Mouse (Mus musculus) liver, adult 2 months (tissue): Measurements from ENCODE around the gene Polr3h. TPM values are rescaled to one million over a fixed set of nuclear protein-coding genes. Genes with fewer than 3 reads are reported as not detected.

Experiments used
- DNase-seq: peaks from one replicate; pipeline ENCODE4 v3.0.0-alpha.2; 2011; ENCODE audit warnings: low read depth, low spot score; ENCODE audit errors: extremely low read depth
- H3K27ac ChIP-seq: fragments of 200-500 bp; replicated peaks from 2 replicates; pipeline ENCODE4 v1.5.1; 2012; ENCODE audit warnings: low read depth, mild to moderate bottlenecking, control low read depth, inconsistent platforms, low read length; ENCODE audit not compliant: insufficient read depth
- H3K27me3 ChIP-seq: fragments of 200-500 bp; 2 replicates; pipeline ENCODE4 v1.6.1; 2012; ENCODE audit warnings: mild to moderate bottlenecking, moderate library complexity, low read length, inconsistent platforms; ENCODE audit not compliant: control insufficient read depth, insufficient read depth
- H3K36me3 ChIP-seq: fragments of 200-500 bp; 2 replicates; pipeline ENCODE4 v1.6.1; 2012; ENCODE audit warnings: low read length, inconsistent platforms; ENCODE audit not compliant: control insufficient read depth, insufficient read depth
- H3K4me1 ChIP-seq: fragments of 200-500 bp; 2 replicates; pipeline ENCODE4 v1.6.1; 2011; ENCODE audit warnings: low read length; ENCODE audit not compliant: control insufficient read depth, insufficient read depth
- H3K4me3 ChIP-seq: fragments of 200-500 bp; 2 replicates; pipeline ENCODE4 v1.5.1; 2011; ENCODE audit warnings: low read depth, mild to moderate bottlenecking, control low read depth, low read length, moderate library complexity; ENCODE audit not compliant: insufficient read depth
- H3K79me2 ChIP-seq: fragments of 200-500 bp; 2 replicates; pipeline ENCODE4 v1.6.1; 2012; ENCODE audit warnings: inconsistent platforms, mild to moderate bottlenecking, low read length, moderate library complexity; ENCODE audit not compliant: control insufficient read depth, insufficient read depth
- H3K9ac ChIP-seq: fragments of 200-500 bp; 2 replicates; pipeline ENCODE4 v1.6.1; 2012; ENCODE audit warnings: low read depth, mild to moderate bottlenecking, control low read depth, inconsistent platforms, low read length
- CTCF ChIP-seq: fragments of 200-500 bp; IDR thresholded peaks from 2 replicates; pipeline ENCODE4 v1.5.1; 2011; ENCODE audit warnings: low read depth, low read length, control low read depth
- POLR2A ChIP-seq: fragments of 200-500 bp; IDR thresholded peaks from 2 replicates; pipeline ENCODE4 v1.6.1; 2011; ENCODE audit warnings: low read length, control low read depth; ENCODE audit not compliant: insufficient read depth; ENCODE audit errors: extremely low read depth
- WGBS: fragments of 180-500 bp; shearing (Covaris S2); methylation state at CpG from one replicate; pipeline ENCODE4 v1.1.7; 2018; 5-methylcytosine and 5-hydroxymethylcytosine counted together
- polyA plus RNA-seq: library from polyadenylated mRNA; depleted of rRNA; stranded (reverse); fragments of >200 nt; gene quantifications from 2 replicates; pipeline ENCODE4 v1.2.3, GENCODE M21; 2012
- total RNA-seq: library from RNA; depleted of rRNA; stranded (reverse); fragments of >200 nt; gene quantifications from 2 replicates; pipeline ENCODE4 v1.2.3, GENCODE M21; 2014

Gene Polr3h
- total and polyA plus RNA-seq, 2 experiments: 6.4 to 8.3 TPM

DNA sequence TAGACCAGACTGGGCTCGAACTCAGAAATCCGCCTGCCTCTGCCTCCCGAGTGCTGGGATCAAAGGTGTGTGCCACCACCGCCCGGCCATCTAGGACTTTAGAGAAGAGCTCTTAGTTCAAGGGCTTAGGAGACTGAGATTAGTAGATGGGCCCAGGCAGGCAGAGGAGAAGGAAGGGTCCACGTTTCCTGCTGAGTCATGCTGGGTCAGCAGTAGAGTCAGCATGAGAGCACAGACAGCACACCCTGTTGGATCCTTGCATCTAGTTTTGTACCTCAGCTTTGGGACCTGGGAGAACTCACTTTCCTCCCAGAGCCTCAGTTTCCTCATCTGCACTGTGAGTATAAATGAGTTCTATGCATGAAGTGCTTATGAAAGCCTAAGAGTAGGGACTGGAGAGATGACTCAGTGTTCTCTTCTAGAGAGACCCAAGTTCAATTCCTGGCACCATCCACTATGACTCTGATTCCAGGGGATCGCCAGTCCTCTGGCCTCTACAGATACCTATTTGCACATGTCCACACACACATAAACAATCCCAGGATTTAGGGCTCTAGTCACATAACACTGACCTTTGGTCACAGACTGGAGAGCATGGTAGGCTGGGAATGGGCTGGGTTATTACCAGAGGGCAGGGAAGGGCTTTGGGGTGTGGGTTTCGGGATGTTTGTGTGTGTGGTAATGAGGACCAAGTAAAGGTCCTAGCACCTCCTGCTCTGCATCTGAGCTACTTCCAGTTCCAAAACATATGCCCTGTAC is 34.0 kb downstream of the Polr3h start:
- Histone ChIP-seq H3K27ac (peak overlapping the region; percentile 71), H3K79me2 (peaks cover 23% of the 10 kb centered on the region), H3K4me1 (peaks cover 19% of the 10 kb centered on the region), H3K4me3 (no peak overlapping the region), H3K27me3 (no peaks in the 10 kb centered on the region), H3K9ac (no peak overlapping the region), H3K36me3 (peaks cover 46% of the 10 kb centered on the region)
- 53% methylated on average over 8 of the region's 8 CpGs for WGBS
- no peak for TF ChIP-seq CTCF
- TF ChIP-seq POLR2A: no peak
- DNase-seq: peak; percentile 70

GRCm38 (mm10) chr15:81891140-81891802 is 34.8 kb downstream of the Polr3h start:
- no peak for DNase-seq
- H3K4me1 ChIP-seq: peaks cover 16% of the 10 kb centered on the region
- WGBS: 83% methylated on average over 7 of the region's 7 CpGs
- peaks cover 23% of the 10 kb centered on the region for H3K79me2 ChIP-seq
- H3K27ac ChIP-seq: peak overlapping the region; percentile 18
- H3K36me3 ChIP-seq: peaks cover 46% of the 10 kb centered on the region
- no peaks in the 10 kb centered on the region for H3K27me3 ChIP-seq
- no peak overlapping the region for H3K9ac ChIP-seq
- no peak overlapping the region for H3K4me3 ChIP-seq
- TF ChIP-seq CTCF (no peak), POLR2A (no peak)

DNA sequence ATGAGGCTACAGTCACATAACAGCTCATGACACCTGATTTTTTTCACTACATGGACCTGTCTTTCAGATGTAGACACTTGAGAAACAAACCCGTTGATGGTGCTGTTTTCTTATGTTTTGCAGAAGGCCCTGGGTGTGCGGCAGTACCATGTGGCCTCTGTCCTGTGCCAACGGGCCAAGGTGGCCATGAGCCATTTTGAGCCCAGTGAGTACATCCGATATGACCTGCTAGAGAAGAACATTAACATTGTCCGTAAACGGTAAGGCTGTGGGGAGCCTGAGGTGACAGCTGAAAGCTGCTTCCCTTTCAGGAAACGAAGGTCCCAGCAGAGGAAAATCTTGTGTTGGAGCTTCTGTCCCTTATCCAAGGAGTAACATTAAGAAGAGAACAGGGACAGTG is 36.9 kb downstream of the Polr3h start:
- Histone ChIP-seq H3K27ac (no peak overlapping the region), H3K27me3 (no peaks in the 10 kb centered on the region), H3K4me1 (peaks cover 22% of the 10 kb centered on the region), H3K9ac (no peak overlapping the region), H3K36me3 (peaks cover 35% of the 10 kb centered on the region), H3K79me2 (peaks cover 36% of the 10 kb centered on the region), H3K4me3 (no peak overlapping the region)
- TF ChIP-seq CTCF (no peak), POLR2A (no peak)
- DNase-seq: peak; percentile 54
- 52% methylated on average over 7 of the region's 7 CpGs for WGBS

- Histone ChIP-seq H3K36me3 (peaks cover 25% of the 10 kb centered on the region), H3K79me2 (peaks cover 46% of the 10 kb centered on the region), H3K9ac (no peak overlapping the region), H3K27me3 (no peaks in the 10 kb centered on the region), H3K4me1 (peaks cover 30% of the 10 kb centered on the region), H3K4me3 (no peak overlapping the region), H3K27ac (peak overlapping the region; percentile 44)
- TF ChIP-seq CTCF (no peak), POLR2A (no peak)
- 40% methylated on average over 6 of the region's 6 CpGs for WGBS
- peak; percentile 80 for DNase-seq
Observed at GRCm38 (mm10) chr15:81886795-81887550, 39.1 kb downstream of the Polr3h start.

DNA sequence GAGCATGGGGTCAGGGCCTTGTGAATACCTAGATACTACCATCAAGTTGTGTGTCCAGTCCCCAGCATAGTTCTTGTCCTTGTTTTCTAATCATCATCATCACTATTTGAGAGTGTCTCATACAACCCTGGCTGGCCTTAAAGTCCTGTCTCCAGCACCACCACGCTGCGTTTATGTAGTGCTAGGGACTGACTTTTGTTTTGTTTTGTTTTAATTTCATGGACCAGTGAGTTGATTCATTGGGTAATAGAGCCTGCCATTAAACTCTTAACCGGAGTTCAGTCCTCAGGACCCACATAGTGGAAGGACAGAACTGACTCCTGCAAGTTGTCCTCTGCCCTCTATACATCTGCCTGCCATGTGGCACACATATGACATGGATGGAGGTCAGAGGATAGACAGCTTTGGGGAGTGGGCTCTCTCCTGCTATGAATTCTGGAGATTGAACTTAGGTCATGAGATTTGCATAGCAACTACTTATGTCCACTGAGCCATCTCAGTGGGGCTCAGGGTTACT is 40.6 kb downstream of the Polr3h start:
- Histone ChIP-seq H3K4me1 (peaks cover 33% of the 10 kb centered on the region), H3K27ac (peak overlapping the region; percentile 6; the same call in 1 of the 2 replicates), H3K9ac (no peak overlapping the region), H3K4me3 (no peak overlapping the region), H3K36me3 (peaks cover 18% of the 10 kb centered on the region), H3K27me3 (no peaks in the 10 kb centered on the region), H3K79me2 (peaks cover 59% of the 10 kb centered on the region)
- WGBS: 69% methylated on average over 3 of the region's 3 CpGs
- TF ChIP-seq CTCF (no peak), POLR2A (no peak)
- DNase-seq: no peak

DNA sequence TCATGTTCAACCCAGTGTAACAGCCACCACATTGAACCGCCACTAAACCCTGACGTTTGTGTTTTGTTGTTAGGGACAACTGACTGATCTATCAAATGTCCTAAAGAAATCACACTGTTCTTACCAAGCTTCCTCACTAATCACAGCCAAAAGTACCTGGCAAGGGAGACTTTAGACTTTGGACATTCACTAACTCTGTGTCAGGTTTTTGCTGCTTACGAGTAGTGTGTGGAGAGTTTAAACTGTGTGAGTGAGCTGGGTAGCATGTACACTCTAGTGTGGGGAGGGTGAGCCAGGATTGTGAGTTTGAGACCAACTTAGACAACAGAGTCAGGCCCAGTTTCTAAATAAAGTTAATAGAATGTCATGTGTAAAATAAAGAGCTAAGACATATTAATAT is 43.7 kb downstream of the Polr3h start:
- Histone ChIP-seq H3K36me3 (peaks cover 2% of the 10 kb centered on the region; the same call in 1 of the 2 replicates), H3K27me3 (no peaks in the 10 kb centered on the region), H3K79me2 (peaks cover 68% of the 10 kb centered on the region), H3K27ac (peak overlapping the region; percentile 83), H3K4me1 (peaks cover 44% of the 10 kb centered on the region), H3K9ac (peak overlapping the region; percentile 24; the same call in 1 of the 2 replicates), H3K4me3 (no peak overlapping the region)
- peak; percentile 98 for DNase-seq
- TF ChIP-seq POLR2A (no peak), CTCF (no peak)
- WGBS: 24% methylated on average over 3 of the region's 3 CpGs
